Mouse (Mus musculus) liver, embryonic 14.5 days (tissue): ENCODE measurements around the gene Rgs2.

Experiments
- CTCF ChIP-seq: IDR thresholded peaks from 2 replicates; pipeline ENCODE4 v1.5.1; 2016; ENCODE audit warnings: antibody characterized with exemption, low read depth, control low read depth
- EP300 ChIP-seq: IDR thresholded peaks from 2 replicates; pipeline ENCODE4 v1.6.1; 2016; ENCODE audit warnings: antibody characterized with exemption, low read depth

DNA sequence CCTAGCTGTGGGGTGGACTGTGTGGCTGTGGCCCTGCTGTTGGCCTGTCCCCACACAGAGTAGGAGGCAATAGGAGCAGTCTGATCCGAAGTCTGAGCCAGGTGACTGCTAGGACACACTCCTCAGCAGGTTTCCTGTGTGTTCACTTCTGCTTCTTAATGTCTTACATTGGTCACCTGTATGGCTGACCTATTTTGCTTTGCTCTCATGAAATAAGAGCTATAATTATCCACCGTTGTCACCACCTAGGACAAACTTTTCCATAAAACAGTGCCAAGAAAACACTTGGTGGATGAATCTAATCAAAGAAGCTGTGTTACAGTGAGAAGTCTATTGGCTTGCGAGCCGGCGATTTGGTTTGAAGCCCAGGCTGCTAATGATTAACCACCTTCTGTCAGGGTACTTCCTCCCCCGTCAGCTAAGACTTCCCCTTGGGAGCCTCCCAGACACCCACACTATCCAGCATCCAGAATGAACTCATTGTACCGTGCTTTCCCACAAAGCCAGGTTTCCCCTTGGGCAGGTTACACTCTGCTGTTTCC lies 14.5 kb upstream of the Rgs2 start:
- no peak for TF ChIP-seq CTCF
- no peak for TF ChIP-seq EP300
